26 mouse cellular contexts compared by ENCODE assay signal in genomic region chr12:106295596-106295995, GRCm38 (mm10).
DNase-seq lines count a peak whose midpoint lies in the region; ATAC-seq and TF ChIP-seq lines count a peak whose summit lies in the region.
"Had no signal": no experiment of that assay in that cellular context is flagged by ENCODE, and none has a peak within 500 bp of the region (broad histone marks: within the 10 kb centered on the region; RNA-seq: fewer than 3 reads in every experiment).

No protein-coding gene starts in this region.

- H3K4me1 ChIP-seq in forebrain, embryonic 16.5 days (replicated peaks; ENCODE audit: control insufficient read depth, insufficient read depth, low read length) = no peaks in the 10 kb centered on the region
- H3K4me1 ChIP-seq in forebrain, postnatal 0 days (ENCODE audit: insufficient read depth) = no peaks in the 10 kb centered on the region
- no peaks in the 10 kb centered on the region for H3K4me1 ChIP-seq in lung, embryonic 14.5 days (ENCODE audit: insufficient read depth)
- no peaks in the 10 kb centered on the region for H3K4me1 ChIP-seq in embryonic facial prominence, embryonic 11.5 days (ENCODE audit: control insufficient read depth, insufficient read depth, low read length)
- H3K4me1 ChIP-seq in midbrain, embryonic 10.5 days = no peaks in the 10 kb centered on the region; the same call in 1 of the 2 replicates
- H3K4me1 ChIP-seq: forebrain, embryonic 10.5 days; hindbrain, embryonic 12.5 days; hindbrain, embryonic 15.5 days had no signal

- no peaks in the 10 kb centered on the region for H3K9me3 ChIP-seq in forebrain, embryonic 16.5 days (ENCODE audit: control insufficient read depth, low read length)
- no peaks in the 10 kb centered on the region for H3K9me3 ChIP-seq in forebrain, postnatal 0 days (ENCODE audit: low read length)
- H3K9me3 ChIP-seq in lung, embryonic 14.5 days (ENCODE audit: low read depth, low read length) = no peaks in the 10 kb centered on the region
- H3K9me3 ChIP-seq in embryonic facial prominence, embryonic 11.5 days (replicated peaks; ENCODE audit: control insufficient read depth, low read length) = no peaks in the 10 kb centered on the region
- no peaks in the 10 kb centered on the region for H3K9me3 ChIP-seq in midbrain, embryonic 10.5 days (replicated peaks)
- H3K9me3 ChIP-seq: embryonic facial prominence, embryonic 12.5 days; forebrain, embryonic 10.5 days; forebrain, embryonic 15.5 days; hindbrain, embryonic 12.5 days; hindbrain, embryonic 15.5 days had no signal

- H3K36me3 ChIP-seq in forebrain, embryonic 16.5 days (ENCODE audit: control insufficient read depth, insufficient read depth) = no peaks in the 10 kb centered on the region
- no peaks in the 10 kb centered on the region for H3K36me3 ChIP-seq in forebrain, postnatal 0 days (ENCODE audit: insufficient read depth)
- H3K36me3 ChIP-seq in lung, embryonic 14.5 days (ENCODE audit: insufficient read depth) = no peaks in the 10 kb centered on the region
- no peaks in the 10 kb centered on the region for H3K36me3 ChIP-seq in embryonic facial prominence, embryonic 11.5 days (replicated peaks; ENCODE audit: control insufficient read depth, insufficient read depth, low read depth, low read length)
- no peaks in the 10 kb centered on the region for H3K36me3 ChIP-seq in midbrain, embryonic 10.5 days
- H3K36me3 ChIP-seq: embryonic facial prominence, embryonic 12.5 days; forebrain, embryonic 10.5 days; forebrain, embryonic 15.5 days; G1E; hindbrain, embryonic 12.5 days; hindbrain, embryonic 15.5 days had no signal

- 63% methylated on average over 7 of the region's 7 CpGs for WGBS in forebrain, embryonic 16.5 days
- WGBS in forebrain, postnatal 0 days = 65% methylated on average over 7 of the region's 7 CpGs
- WGBS in lung, embryonic 14.5 days = 51% methylated on average over 7 of the region's 7 CpGs
- 53% methylated on average over 7 of the region's 7 CpGs for WGBS in embryonic facial prominence, embryonic 11.5 days
- WGBS in midbrain, embryonic 10.5 days = 84% methylated on average over 7 of the region's 7 CpGs

- no peak for DNase-seq in forebrain, postnatal 0 days
- peak; percentile 62 for DNase-seq in lung, embryonic 14.5 days
- no peak for DNase-seq in lung, postnatal 25 days (ENCODE audit: low spot score)
- DNase-seq in embryonic facial prominence, embryonic 11.5 days (ENCODE audit: low spot score) = peak; percentile 65
- DNase-seq in midbrain, embryonic 10.5 days (ENCODE audit: low spot score) = no peak
- no peak for DNase-seq in thymus, postnatal 25 days
- DNase-seq: adrenal gland, postnatal 10 days; adrenal gland, postnatal 36 days; B cell, adult 2 months; cerebellum, adult 11-12 months; cerebellum, adult 8-10 months; cerebellum, postnatal 10 days; cerebellum, postnatal 36 days; embryo, embryonic 11 days; gastrocnemius, postnatal 25 days had no signal

- H3K27ac ChIP-seq in forebrain, embryonic 16.5 days (ENCODE audit: low read length) = 0 out of 2 replicates have a peak overlapping the region, but pooled peaks have one; percentile 1
- no peak overlapping the region for H3K27ac ChIP-seq in forebrain, postnatal 0 days (ENCODE audit: low read depth, low read length)
- no peak overlapping the region for H3K27ac ChIP-seq in lung, embryonic 14.5 days (ENCODE audit: low read depth)
- no peak overlapping the region for H3K27ac ChIP-seq in embryonic facial prominence, embryonic 11.5 days (replicated peaks; ENCODE audit: low read depth, low read length)
- no peak overlapping the region for H3K27ac ChIP-seq in midbrain, embryonic 10.5 days (replicated peaks)
- H3K27ac ChIP-seq: embryonic facial prominence, embryonic 12.5 days; forebrain, embryonic 10.5 days; forebrain, embryonic 15.5 days; hindbrain, embryonic 12.5 days; hindbrain, embryonic 15.5 days had no signal

- no peak overlapping the region for H3K4me3 ChIP-seq in forebrain, embryonic 16.5 days (replicated peaks; ENCODE audit: low read length)
- H3K4me3 ChIP-seq in forebrain, postnatal 0 days (ENCODE audit: low read depth, low read length) = no peak overlapping the region
- H3K4me3 ChIP-seq in lung, embryonic 14.5 days (ENCODE audit: low read depth, low read length) = no peak overlapping the region
- H3K4me3 ChIP-seq in embryonic facial prominence, embryonic 11.5 days (ENCODE audit: low read depth, low read length) = no peak overlapping the region
- no peak overlapping the region for H3K4me3 ChIP-seq in midbrain, embryonic 10.5 days
- H3K4me3 ChIP-seq: embryonic facial prominence, embryonic 12.5 days; forebrain, embryonic 10.5 days; forebrain, embryonic 15.5 days; hindbrain, embryonic 12.5 days; hindbrain, embryonic 15.5 days had no signal

- no peak for ATAC-seq in forebrain, embryonic 16.5 days
- no peak for ATAC-seq in forebrain, postnatal 0 days
- peak; percentile 63; the same call in 1 of the 2 replicates for ATAC-seq in lung, embryonic 14.5 days (ENCODE audit: insufficient read depth)
- ATAC-seq in embryonic facial prominence, embryonic 11.5 days (replicated peaks; ENCODE audit: insufficient number of reproducible peaks, low FRiP score, low TSS enrichment, low read depth) = no peak
- ATAC-seq: forebrain, embryonic 15.5 days; intestine, postnatal 0 days; Patski had no signal

- H3K9ac ChIP-seq in forebrain, embryonic 16.5 days (replicated peaks; ENCODE audit: low read depth, low read length) = no peak overlapping the region
- H3K9ac ChIP-seq in forebrain, postnatal 0 days = no peak overlapping the region
- no peak overlapping the region for H3K9ac ChIP-seq in lung, embryonic 14.5 days
- no peak overlapping the region for H3K9ac ChIP-seq in embryonic facial prominence, embryonic 11.5 days (replicated peaks; ENCODE audit: low read length)
- H3K9ac ChIP-seq: embryonic facial prominence, embryonic 12.5 days; forebrain, embryonic 15.5 days; hindbrain, embryonic 12.5 days; hindbrain, embryonic 15.5 days had no signal

- TF ChIP-seq CTCF in forebrain, postnatal 0 days (IDR thresholded peaks at IDR 0.05; ENCODE audit: low read depth) = no peak
- no peak for TF ChIP-seq CTCF in lung, embryonic 14.5 days (IDR thresholded peaks at IDR 0.05; ENCODE audit: low read depth)

- H3K4me2 ChIP-seq in forebrain, embryonic 16.5 days (ENCODE audit: low read length) = no peak overlapping the region
- no peak overlapping the region for H3K4me2 ChIP-seq in forebrain, postnatal 0 days (ENCODE audit: low read depth)
- no peak overlapping the region for H3K4me2 ChIP-seq in lung, embryonic 14.5 days
- H3K4me2 ChIP-seq in embryonic facial prominence, embryonic 11.5 days (ENCODE audit: low read depth, low read length) = no peak overlapping the region
- H3K4me2 ChIP-seq: embryonic facial prominence, embryonic 12.5 days; forebrain, embryonic 15.5 days; heart, embryonic 11.5 days; hindbrain, embryonic 12.5 days; hindbrain, embryonic 15.5 days had no signal

- H3K27me3 ChIP-seq in forebrain, embryonic 16.5 days (replicated peaks; ENCODE audit: control insufficient read depth, insufficient read depth, low read length) = no peaks in the 10 kb centered on the region
- H3K27me3 ChIP-seq in forebrain, postnatal 0 days (ENCODE audit: insufficient read depth, low read length) = no peaks in the 10 kb centered on the region
- H3K27me3 ChIP-seq in lung, embryonic 14.5 days (ENCODE audit: insufficient read depth, low read length) = no peaks in the 10 kb centered on the region
- no peaks in the 10 kb centered on the region for H3K27me3 ChIP-seq in embryonic facial prominence, embryonic 11.5 days (ENCODE audit: control insufficient read depth, insufficient read depth, low read length)
- H3K27me3 ChIP-seq in midbrain, embryonic 10.5 days (ENCODE audit: low read depth, poor library complexity, severe bottlenecking) = no peaks in the 10 kb centered on the region
- H3K27me3 ChIP-seq: CH12.LX; embryonic facial prominence, embryonic 12.5 days; forebrain, embryonic 15.5 days; hindbrain, embryonic 12.5 days; hindbrain, embryonic 15.5 days; Patski had no signal

Comparison
In these comparisons a context has a peak if more than half of its experiments do, and no peak if none do; other contexts are left out.
1. DNase-seq: peak in lung, embryonic 14.5 days (single experiment) and embryonic facial prominence, embryonic 11.5 days (single experiment); none in forebrain, postnatal 0 days (single experiment), lung, postnatal 25 days (single experiment), midbrain, embryonic 10.5 days (single experiment) and thymus, postnatal 25 days (single experiment).